Mouse (Mus musculus): ENCODE measurements around the gene Shc2.
A peak's percentile ranks its signal among the peaks of the same experiment; 100 is the strongest.

Shc2 gene

GRCm38 (mm10) chr10:79668771-79669575, 31.3 kb upstream of the Shc2 start, which contains the start of gene Tpgs1:
Gene Tpgs1 (plus strand): TSS chr10:79669369.
- DNase-seq (ENCODE audit: extremely low read depth, insufficient read length, low spot score) = peak; percentile 90

DNA sequence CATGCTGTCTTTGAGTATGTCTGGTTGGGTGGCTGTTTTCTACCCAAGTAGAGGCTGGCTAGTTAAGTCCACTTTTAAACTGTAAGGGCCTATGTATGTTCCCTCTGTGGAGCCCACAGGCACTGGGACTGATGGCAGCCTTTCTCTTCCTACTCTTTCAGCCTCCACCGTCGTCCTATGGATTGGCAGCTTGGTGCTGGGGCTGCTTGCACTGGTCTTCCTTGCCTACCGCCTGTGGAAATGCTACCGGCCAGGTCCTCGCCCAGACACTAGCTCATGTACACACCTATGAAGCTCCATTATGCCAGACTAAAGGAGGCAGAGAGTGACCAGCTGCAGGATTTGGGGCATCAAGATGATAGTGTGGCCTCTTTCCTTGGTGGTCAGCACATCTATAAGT, 30.4 kb upstream of the Shc2 start:
- no peak for DNase-seq (ENCODE audit: extremely low read depth, insufficient read length, low spot score)

DNA sequence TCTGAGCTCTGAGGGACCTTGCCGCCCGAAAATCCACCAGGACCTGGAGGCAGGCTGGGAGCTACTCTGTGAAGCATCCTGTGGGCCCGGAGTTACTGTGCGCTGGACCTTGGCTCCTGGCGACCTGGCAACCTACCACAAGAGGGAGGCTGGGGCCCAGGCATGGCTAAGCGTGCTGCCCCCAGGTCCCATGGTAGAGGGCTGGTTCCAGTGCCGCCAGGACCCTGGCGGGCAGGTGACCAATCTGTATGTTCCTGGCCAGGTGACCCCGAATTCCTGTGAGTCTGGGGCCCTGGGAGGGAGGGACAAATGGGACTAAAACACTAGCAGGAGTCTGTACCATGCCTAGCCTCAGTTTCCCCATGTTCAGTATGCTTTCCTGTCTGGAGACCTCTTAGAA, 28.8 kb upstream of the Shc2 start:
- DNase-seq (ENCODE audit: extremely low read depth, insufficient read length, low spot score) = no peak

GRCm38 (mm10) chr10:79665051-79665450, 27.3 kb upstream of the Shc2 start:
- no peak for DNase-seq (ENCODE audit: extremely low read depth, insufficient read length, low spot score)

GRCm38 (mm10) chr10:79664131-79664665, 26.5 kb upstream of the Shc2 start, which contains the start of gene Madcam1:
Gene Madcam1 (plus strand): TSS chr10:79664559.
- DNase-seq (ENCODE audit: extremely low read depth, insufficient read length, low spot score) = peak; percentile 61

DNA sequence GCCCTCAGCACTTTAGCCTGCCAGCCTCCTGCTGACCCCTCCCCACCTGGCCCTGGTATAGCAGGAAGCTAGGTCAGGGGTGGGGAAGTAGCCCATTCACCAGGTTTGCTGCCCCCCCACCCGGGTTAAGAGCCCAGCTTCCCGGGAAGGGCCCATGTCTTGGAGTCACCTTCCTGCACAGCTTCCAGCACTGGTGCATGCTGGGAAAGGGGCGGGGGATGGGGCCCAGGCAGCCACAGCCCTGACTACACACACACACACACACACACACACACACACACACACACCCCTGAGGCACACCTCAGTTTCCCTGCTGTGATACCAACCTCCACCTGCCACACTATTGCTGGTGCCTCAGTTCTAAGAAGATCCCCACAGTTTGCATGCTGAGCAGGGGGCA, 24.1 kb upstream of the Shc2 start:
- no peak for DNase-seq (ENCODE audit: extremely low read depth, insufficient read length, low spot score)

- DNase-seq (ENCODE audit: extremely low read depth, insufficient read length, low spot score) = no peak
Observed at GRCm38 (mm10) chr10:79660298-79660697, 22.6 kb upstream of the Shc2 start.

DNA sequence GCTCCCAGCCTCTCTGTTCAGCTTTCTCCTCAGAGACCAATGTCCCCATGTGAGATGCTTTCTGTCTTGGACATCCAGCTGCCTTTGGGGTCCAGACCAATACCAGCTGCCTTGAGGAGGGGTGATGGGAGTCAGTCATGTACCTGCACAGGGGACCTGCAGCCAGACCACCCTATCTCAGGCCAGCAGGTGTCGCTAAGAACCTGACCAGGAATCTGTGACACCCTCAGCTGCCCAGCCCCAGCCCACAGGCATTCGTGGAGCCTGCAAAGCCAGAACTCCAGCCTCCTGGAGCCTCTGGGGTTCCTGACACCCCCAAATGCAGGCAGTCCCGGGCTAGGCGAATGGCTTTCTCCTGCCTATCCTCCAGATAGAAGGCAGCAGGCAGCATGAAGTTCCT, 21.1 kb upstream of the Shc2 start:
- no peak for DNase-seq (ENCODE audit: extremely low read depth, insufficient read length, low spot score)

- DNase-seq (ENCODE audit: extremely low read depth, insufficient read length, low spot score) = no peak
Observed at GRCm38 (mm10) chr10:79654946-79655395, 17.3 kb upstream of the Shc2 start.

GRCm38 (mm10) chr10:79652789-79653188, 15.1 kb upstream of the Shc2 start:
- DNase-seq (ENCODE audit: extremely low read depth, insufficient read length, low spot score) = no peak

DNA sequence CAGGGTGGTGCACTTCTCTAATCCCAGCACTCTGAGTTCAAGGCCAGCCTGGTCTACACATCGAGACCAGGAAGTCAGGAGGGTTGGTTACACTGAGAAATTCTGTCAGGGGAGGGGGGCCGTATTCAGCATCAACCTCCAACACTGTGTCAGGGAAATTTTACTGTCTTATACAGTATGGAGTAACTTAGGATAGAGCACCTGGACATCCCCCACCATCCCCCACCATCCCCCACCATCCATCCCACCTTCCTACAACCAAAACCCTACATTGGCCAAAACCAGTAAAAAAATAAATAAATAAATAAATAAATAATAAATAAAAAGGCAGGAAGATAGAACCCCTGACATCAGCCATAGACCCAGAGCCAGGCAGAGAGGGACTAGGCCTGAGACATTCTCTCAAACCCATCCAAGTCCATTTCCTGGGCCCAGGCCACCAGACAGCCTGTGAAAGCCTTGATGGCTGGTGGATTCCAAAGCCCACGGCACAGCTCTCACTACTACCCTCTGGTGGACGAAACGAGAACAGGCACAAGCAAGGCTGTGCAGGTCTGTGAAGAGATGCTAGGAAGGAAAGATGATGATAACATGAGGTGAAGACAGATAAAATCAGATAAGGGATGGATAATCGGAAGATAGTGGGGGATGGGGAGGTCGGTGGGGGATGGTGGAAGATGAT, 11.5 kb upstream of the Shc2 start:
- DNase-seq (ENCODE audit: extremely low read depth, insufficient read length, low spot score) = no peak

DNA sequence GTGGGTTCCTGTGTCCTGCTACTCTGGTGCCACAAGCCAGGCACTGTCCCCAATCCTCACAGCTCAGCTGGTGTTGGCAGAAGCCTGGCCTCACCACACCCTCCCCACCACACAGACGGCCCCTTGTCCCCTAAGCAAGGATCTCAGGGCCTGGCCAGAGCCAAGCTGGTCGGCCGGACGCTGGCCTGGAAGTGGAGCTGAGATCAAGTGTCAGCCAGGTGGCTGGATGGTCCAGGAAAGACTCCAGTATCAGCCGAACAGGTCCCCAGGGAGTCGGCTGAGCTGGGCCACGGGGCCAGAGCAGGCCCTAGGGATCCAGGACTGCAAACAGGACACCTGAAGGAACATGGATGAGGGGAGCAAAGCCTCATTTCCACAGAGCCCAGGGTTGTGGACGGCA, 8.0 kb upstream of the Shc2 start, which contains the start of gene Odf3l2:
Odf3l2 (minus strand) TSS at position 28 of the 400 bp plus-strand sequence.
- no peak for DNase-seq (ENCODE audit: extremely low read depth, insufficient read length, low spot score)

DNA sequence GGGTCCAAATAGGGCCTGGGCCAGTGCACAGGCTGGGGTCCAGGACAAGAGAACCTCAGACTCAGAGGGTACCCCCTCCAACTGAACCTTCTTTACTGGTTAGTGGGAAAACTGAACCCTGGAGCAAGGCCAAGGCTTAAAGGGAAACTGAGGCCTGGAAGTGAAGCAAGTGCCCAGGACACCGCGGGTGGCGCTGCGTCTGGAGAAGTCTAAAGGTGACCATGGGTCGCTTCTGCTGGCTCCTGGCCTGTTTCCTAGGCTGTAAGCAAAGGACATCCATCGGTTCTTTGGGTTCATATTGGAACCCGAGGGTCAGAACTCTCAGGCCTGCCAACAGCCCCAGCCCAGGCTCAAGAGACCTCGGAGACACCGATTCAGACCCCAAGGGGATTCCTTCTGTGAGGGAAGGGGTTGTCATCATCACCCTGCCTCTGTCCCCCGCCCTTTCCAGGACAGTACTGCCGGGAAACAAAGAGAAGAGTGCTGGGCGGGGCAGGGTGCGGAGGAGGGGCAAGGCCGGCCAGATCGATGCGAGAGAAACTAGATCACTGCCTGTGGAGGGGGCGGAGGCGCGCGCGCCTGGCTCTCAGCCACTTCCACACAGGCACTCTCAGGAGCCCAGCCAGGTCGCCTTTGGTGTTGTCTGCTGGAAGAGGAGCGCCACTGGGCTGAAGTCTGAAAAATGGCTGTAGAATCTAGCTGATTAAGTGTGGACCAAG, 927 bp upstream of the Shc2 start:
- no peak for DNase-seq (ENCODE audit: extremely low read depth, insufficient read length, low spot score)

DNA sequence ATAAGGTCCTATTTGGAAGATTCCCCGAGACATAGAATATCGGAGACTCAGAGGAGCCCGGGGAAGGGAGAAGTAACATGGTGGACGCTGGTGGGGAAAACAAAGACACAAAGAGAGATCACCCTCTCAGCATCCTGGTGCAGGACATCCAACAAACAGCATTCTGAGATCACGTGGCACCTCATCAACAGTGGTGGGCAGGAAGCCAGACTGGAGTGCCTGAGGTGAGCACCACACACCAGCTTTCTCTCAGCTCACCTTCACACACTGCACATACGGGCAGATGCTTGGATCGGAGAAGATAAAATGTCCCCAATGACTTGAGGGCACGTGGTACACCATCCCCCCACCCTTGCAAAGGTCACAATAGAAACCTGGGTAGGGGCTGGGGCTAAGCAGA, 1.4 kb downstream of the Shc2 start:
- no peak for DNase-seq (ENCODE audit: extremely low read depth, insufficient read length, low spot score)

GRCm38 (mm10) chr10:79633006-79633777, 4.5 kb downstream of the Shc2 start:
- peak; percentile 71 for DNase-seq (ENCODE audit: extremely low read depth, insufficient read length, low spot score)

DNA sequence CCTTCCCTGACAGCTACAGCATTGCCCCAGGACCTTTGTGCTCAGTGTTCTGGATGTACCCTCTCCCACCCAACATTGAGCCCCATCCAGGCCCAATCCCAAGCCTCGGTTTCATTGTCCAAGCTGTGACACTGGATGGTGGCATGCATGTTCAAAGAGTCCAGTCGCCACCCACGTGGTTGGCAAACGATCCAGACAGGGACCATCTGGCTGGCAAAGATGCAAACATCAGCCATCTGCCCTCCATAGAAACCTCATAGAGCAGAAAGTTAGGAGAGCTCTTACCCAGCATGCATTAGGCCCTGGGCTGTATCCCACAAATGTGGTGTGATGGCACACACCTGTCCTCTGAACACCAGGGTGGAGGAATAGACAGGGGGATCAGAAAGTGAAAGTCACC, 6.3 kb downstream of the Shc2 start:
- DNase-seq (ENCODE audit: extremely low read depth, insufficient read length, low spot score) = no peak

DNA sequence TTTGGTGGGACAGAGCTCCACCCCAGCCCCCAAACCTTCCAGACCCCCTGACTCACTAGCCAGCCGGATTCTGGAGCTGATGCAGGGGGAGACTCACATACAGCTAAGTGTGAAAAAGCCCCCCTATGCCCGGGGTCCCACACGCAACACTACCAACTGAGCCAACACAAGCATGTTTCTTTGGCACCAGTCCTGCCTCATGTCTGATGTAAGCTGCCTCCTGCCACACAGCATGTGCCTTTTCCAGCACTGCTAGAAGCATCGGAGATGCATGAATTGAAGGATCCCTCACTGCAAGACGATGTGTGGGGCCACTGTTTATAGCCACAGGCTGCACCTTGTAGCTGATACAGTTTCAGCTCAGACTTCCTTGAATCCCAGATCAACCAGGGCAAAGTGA, 9.3 kb downstream of the Shc2 start:
- DNase-seq (ENCODE audit: extremely low read depth, insufficient read length, low spot score) = no peak

- peak; percentile 86 for DNase-seq (ENCODE audit: extremely low read depth, insufficient read length, low spot score)
Observed at GRCm38 (mm10) chr10:79626156-79626555, 11.6 kb downstream of the Shc2 start.

GRCm38 (mm10) chr10:79625398-79625797, 12.3 kb downstream of the Shc2 start:
- no peak for DNase-seq (ENCODE audit: extremely low read depth, insufficient read length, low spot score)

DNA sequence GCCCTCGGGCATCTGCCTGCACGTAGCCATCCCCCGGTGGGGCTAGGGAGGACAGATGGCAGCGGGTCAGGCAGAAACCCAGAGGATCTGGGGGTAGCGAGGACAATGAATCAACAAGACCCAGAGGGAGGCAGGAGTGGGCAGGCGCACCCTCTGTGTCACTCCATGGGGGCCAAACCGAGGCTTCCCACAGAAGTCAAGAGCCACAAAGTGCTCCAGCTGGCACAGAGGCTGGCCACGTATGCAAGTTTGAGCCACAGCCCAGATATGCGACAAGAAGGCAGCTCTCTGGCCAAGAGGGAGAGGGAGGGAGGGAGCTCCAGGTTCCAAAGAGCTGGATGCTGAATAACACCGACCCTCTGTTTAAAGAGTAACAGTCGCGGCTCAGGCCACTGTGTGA, 13.8 kb downstream of the Shc2 start:
- DNase-seq (ENCODE audit: extremely low read depth, insufficient read length, low spot score) = peak; percentile 74
